Mouse (Mus musculus) large intestine, adult 2 months (tissue): ENCODE data around the gene Gm20422. TPM values are rescaled to one million over a fixed set of nuclear protein-coding genes. Genes with fewer than 3 reads are reported as not detected.
"Not testable (repeated sequence)": the region's sequence is repeated elsewhere in the genome, so short reads cannot be mapped to it uniquely, and the experiment has no call there.

ENCODE experiments used
- DNase-seq: peaks from one replicate; pipeline ENCODE4 v3.0.0-alpha.2; 2012; ENCODE audit warnings: low read depth, low spot score
- WGBS: fragments of 180-500 bp; shearing (Covaris S2); methylation state at CpG from one replicate; pipeline ENCODE4 v1.1.7; 2018; 5-methylcytosine and 5-hydroxymethylcytosine counted together
- polyA plus RNA-seq: library from polyadenylated mRNA; depleted of rRNA; stranded (reverse); fragments of >200 nt; gene quantifications from 2 replicates; pipeline ENCODE4 v1.2.3, GENCODE M21; 2012; rRNA removed

Gm20422 gene
- polyA plus RNA-seq, 1 experiment = 1.2 TPM

DNA sequence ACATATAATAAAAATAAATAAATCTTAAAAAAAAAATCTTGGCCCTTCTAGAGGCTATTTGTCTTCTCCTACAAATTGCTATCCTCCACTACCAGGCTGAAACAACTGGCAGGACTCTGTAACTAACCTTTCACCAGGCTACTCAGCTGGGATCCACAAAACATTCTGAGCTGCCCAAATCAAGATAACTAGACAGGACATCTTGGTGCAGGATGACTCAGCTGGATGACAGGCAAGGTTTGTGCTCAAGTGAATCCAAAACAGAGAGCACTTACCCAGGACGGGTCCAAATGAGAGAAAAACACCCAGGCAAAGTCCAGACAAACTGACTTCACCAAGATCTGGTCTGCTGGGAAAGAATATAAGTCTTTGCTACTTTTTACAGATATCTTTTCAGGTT lies 39.2 kb downstream of the Gm20422 start:
- no peak for DNase-seq
- 74% methylated on average over 1 of the region's 1 CpGs for WGBS

DNA sequence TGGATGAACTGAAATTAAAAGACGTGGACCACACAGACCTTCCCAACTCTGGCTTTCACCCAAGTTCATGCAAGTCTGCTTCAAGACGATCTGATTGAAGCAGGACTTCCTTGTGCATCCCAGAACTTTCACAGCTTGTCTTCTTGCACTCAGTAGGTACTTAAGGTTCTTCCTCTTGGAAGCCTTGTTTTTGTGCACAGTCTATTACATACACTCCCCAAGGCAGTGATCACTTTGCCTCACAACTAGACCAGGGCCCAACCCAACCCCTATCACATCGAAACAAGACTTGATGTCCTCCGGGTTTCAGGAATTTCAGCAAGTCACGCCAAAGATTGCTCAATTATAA lies 57.5 kb downstream of the Gm20422 start:
- DNase-seq = no peak

DNA sequence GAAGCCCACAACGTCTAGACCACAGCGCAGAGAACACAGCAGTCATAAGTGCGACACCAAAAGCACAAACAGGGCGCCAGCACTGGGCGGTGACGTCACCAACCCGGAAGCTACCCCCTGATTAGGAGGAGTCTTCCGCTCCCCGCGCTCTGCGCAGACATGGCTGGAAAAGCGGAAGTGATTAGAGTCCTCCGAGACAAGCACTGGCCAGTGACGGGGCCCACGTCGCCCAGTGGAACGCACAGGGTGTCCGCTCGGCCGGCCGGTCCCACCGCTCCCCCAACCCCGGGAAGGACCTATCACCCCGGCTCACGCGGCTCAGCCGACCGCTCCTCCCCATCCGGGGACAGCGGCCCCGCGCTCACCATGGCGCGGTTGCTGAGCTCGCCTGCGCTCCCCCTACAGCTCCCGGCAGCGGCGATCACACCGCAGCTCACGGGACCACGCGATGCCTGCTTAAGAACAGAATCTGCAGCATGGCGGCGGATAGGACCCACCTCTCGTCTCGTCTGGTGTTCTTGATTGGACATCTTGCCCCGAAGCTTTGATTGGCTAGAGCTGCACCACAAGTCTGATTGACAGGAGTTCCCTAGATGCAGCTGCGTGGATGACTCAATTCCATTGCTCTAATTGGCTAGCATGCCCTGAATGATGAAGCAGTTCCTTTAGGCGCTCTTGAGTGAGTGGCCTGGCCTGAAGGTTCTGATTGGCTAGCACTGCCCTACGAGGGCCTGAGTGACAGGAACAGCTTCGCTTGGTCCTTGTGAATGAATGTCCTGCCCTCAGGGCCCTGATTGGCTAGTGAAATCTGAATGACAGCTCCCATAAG lies 58.1 kb downstream of the Gm20422 start:
- under 1% methylated on average over 50 of the region's 52 CpGs for WGBS
- peak; percentile 99 for DNase-seq

More for the DNA sequence above, 57.5 kb downstream of the Gm20422 start:
- WGBS = 37% methylated on average over 5 of the region's 5 CpGs

GRCm38 (mm10) chr8:69715366-69715765 lies 59.3 kb downstream of the Gm20422 start:
- no peak for DNase-seq
- WGBS = 77% methylated on average over 6 of the region's 6 CpGs

- DNase-seq = no peak
- 85% methylated on average over 8 of the region's 8 CpGs for WGBS
These were observed 61.2 kb downstream of the Gm20422 start for GRCm38 (mm10) chr8:69713516-69713915.

- 98% methylated on average over 10 of the region's 10 CpGs for WGBS
- DNase-seq = not testable (repeated sequence)
These were observed 64.1 kb downstream of the Gm20422 start, which contains the start of gene Zfp869 for GRCm38 (mm10) chr8:69710624-69711023. TSS of gene Zfp869 (minus strand) at chr8:69710724.

- DNase-seq = no peak
- 78% methylated on average over 6 of the region's 6 CpGs for WGBS
These were observed 72.9 kb downstream of the Gm20422 start for GRCm38 (mm10) chr8:69701810-69702209.

Other genes starting within 250 kb of the Gm20422 start
- gene Zfp868, start 149.3 kb downstream of the Gm20422 start, polyA plus RNA-seq = 4.8 and 5.2 TPM in 2 replicates
- gene Zfp964, start 120.4 kb downstream of the Gm20422 start, polyA plus RNA-seq = 0.38 and 0.43 TPM in 2 replicates
- 3.0 and 3.9 TPM in 2 replicates for gene Zfp869, start 64.2 kb downstream of the Gm20422 start, polyA plus RNA-seq
- 1.4 and 2.5 TPM in 2 replicates for gene Zfp963, start 24.9 kb downstream of the Gm20422 start, polyA plus RNA-seq
- 69.2 and 102 TPM in 2 replicates for gene Atp13a1, start 16.3 kb upstream of the Gm20422 start, polyA plus RNA-seq
- gene Zfp866, start 16.3 kb upstream of the Gm20422 start, polyA plus RNA-seq = 6.0 and 8.5 TPM in 2 replicates
- gene Gmip, start 33.8 kb upstream of the Gm20422 start, polyA plus RNA-seq = 31.3 and 46.0 TPM in 2 replicates
- gene Lpar2, start 47.5 kb upstream of the Gm20422 start, polyA plus RNA-seq = 1.1 and 2.0 TPM in 2 replicates
- gene Pbx4, start 57.6 kb upstream of the Gm20422 start, polyA plus RNA-seq = 3.3 and 6.5 TPM in 2 replicates
- gene Cilp2, start 112.8 kb upstream of the Gm20422 start, polyA plus RNA-seq = 0.03 and 0.07 TPM in 2 replicates
- gene Tssk6, start 127.3 kb upstream of the Gm20422 start, polyA plus RNA-seq = 0.64 and 0.66 TPM in 2 replicates
- gene Ndufa13, start 127.7 kb upstream of the Gm20422 start, polyA plus RNA-seq = 111 and 119 TPM in 2 replicates
- gene Yjefn3, start 127.8 kb upstream of the Gm20422 start, polyA plus RNA-seq = 1.1 and 1.8 TPM in 2 replicates
- gene Gatad2a, start 221.5 kb upstream of the Gm20422 start, polyA plus RNA-seq = 45.2 and 73.1 TPM in 2 replicates